Mouse (Mus musculus) thymus, postnatal 25 days (tissue): Measurements from ENCODE around the gene Itpkb.
A peak's percentile ranks its signal among the peaks of the same experiment; 100 is the strongest.

Experiments used
- DNase-seq: peaks from one replicate; pipeline ENCODE4 v3.0.0; 2022

The Itpkb gene

GRCm38 (mm10) chr1:180330145-180330706, at the start of gene Itpkb:
Gene Itpkb, plus strand, starts transcription at chr1:180330485.
- DNase-seq = peak; percentile 89

DNA sequence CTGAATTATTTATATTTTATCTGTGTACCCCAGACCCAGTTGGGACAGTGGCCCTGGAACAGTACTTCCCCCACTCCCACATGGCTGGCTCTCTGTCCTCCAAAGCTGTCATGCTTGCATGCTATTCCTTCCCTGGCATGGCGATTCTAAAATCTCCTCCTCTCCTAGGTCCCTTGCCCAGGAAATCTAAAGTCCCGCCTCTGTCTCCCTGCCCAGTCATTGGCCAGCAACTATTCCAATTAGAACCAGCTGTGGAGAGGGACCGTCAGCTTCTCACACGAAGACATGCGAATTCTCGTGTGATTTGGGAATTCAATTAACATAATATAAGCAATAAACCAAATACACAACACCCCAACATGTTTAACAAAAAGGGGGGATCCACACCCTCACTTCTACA, 47.7 kb upstream of the Itpkb start:
- DNase-seq = no peak

- DNase-seq = no peak
Observed at GRCm38 (mm10) chr1:180283813-180284768, 46.2 kb upstream of the Itpkb start.

GRCm38 (mm10) chr1:180286081-180286831, 44.0 kb upstream of the Itpkb start:
- no peak for DNase-seq

- DNase-seq = no peak
Observed at GRCm38 (mm10) chr1:180288227-180288626, 42.1 kb upstream of the Itpkb start.

DNA sequence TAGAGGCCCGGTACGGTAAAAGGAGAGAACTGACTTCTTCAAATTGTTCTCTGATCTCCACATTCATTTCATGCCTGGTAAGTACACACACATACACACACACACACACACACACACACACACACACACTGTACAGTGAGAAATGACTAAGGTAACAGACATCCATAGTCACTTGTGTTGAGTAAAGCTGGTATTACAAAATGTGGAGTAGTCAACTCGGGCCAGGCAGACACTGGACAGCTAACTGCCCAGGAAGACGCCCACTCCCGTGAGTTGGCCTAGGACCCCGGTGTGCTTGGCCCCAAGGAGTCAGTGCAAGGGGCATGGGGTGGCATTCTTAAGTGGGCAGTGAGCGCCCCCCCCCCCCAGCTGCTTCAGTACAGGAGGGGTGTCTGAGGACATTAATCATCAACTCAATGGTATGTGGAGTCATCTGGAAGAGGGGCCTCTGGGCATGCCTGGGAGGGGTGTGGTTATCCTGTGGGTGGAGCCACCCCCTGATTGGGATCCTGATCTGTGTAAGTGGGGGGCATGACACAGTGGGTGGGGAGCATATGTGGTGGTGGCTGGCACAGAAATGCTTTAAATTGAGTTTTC, 41.3 kb upstream of the Itpkb start:
- DNase-seq = no peak

DNA sequence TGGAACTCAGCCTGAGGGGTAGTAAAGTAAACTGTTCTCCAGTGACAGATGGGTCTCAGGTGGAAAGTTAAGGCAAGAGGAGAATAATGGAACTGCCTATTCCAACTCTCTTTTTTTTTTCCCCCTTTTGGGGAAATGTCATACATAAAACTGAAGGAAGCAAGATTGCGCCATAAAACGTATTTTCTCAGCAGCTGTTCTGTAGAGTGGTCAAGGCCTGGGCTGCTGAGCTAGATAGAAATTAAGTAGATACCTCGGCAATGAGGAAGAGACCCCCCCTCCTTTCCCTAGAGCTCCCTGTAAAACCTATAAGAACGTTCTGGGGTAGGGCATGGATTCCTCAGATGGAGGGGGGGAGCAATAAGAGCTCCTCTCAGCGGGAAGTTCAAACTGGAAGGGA, 40.5 kb upstream of the Itpkb start:
- no peak for DNase-seq

GRCm38 (mm10) chr1:180290358-180290757, 39.9 kb upstream of the Itpkb start:
- no peak for DNase-seq

- DNase-seq = peak; percentile 60
Observed at GRCm38 (mm10) chr1:180296088-180296487, 34.2 kb upstream of the Itpkb start.

DNA sequence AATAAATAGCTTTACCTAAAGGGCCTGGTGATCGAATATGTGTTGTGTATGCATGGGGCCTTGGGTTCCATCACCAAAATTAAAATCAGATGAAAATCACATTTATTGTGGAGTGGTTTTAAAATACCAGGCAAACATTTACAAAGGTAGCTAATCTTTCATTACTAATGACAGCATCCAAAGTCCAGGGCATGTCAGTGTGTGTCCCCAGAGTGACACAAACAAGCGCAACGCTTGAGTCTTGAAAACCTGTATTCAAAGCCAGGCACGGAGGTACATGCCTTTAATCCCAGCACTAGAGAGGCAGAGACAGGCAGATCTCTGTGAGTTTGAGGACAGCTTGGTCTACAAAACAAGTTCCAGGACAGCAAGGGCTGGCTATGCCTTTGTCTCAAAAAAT, 30.6 kb upstream of the Itpkb start:
- DNase-seq = no peak

DNA sequence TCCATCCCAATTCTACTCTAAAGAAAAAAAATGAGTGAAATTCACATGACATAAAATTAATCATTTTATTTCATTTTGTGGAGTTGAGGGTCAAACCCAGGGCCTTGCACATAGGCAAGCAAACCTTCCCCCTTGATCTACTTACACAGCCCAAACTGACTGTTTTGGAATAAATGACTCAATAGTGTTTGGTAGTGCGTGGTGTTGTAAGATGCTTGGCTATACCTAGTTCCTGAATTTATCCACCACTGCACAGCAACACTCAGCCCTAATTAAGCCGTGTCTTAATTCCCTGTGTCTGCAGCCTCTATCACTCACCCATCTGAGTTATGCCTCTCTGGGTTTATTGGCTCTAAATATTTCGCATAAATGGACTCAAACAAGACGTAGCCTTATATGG, 30.0 kb upstream of the Itpkb start:
- no peak for DNase-seq

GRCm38 (mm10) chr1:180300997-180301396, 29.3 kb upstream of the Itpkb start:
- DNase-seq = no peak

- DNase-seq = no peak
Observed at GRCm38 (mm10) chr1:180302253-180303120, 27.8 kb upstream of the Itpkb start.

- no peak for DNase-seq
Observed at GRCm38 (mm10) chr1:180303600-180303999, 26.7 kb upstream of the Itpkb start.

DNA sequence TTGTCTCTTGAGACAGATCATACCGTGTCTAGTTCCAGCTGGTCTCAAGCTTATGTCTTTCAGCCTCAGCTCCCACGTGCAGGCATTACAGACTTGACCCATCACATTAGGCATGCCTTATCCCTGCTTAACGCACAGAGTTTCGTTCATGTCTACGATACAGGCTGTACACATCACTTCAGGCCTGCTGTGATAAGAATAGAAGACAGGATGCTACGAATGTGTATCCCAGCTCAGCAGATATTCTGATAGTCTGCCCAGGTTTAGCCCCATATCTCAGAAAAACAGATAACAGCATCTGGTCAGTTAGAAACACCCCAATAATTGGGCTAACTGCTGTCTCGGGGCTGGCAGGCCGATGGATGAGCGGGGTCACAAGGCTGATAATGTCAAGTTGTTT, 23.4 kb upstream of the Itpkb start:
- DNase-seq = no peak

- DNase-seq = no peak
Observed at GRCm38 (mm10) chr1:180307661-180308060, 22.6 kb upstream of the Itpkb start.

DNA sequence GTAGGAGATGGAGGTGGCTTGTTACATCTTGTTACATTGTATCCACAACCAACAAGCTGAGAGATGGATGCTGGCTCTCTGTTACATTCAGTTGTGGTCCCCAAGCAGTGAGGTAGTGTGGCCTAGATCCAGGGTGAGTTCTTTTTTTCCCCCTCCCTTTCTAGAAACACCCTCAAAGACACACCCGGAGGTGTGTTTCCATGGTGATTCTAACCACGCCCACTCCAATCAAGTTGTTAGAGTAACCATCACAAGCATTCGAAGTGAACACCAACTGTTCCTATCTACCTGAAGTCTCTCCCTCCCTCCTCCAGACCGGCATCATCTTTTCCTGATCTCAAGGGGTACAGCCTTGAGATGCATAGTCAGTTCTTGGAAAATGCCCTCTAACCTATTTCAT, 21.4 kb upstream of the Itpkb start:
- DNase-seq = no peak

GRCm38 (mm10) chr1:180312286-180312685, 18.0 kb upstream of the Itpkb start:
- no peak for DNase-seq

- DNase-seq = no peak
Observed at GRCm38 (mm10) chr1:180312792-180313311, 17.4 kb upstream of the Itpkb start.

GRCm38 (mm10) chr1:180313517-180314440, 16.5 kb upstream of the Itpkb start:
- peak; percentile 56 for DNase-seq

DNA sequence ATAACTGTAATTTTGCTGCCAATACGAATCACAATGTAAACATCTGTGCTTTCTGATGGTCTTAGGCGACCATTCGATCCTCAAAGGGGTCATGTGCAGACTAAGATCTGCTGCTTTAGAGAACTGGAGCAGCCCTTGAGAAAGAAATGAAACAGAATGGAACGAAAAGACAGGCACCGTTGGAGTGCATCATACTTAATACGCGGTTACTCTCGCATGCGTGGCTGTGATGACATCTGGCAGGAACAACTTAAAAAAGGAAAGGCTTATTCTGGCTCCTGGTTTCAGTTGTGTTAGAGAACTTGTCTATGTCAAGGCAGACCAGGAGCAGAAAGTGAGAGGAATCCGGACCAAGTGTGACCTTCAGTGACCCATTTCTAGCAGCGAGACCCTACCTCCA, 15.6 kb upstream of the Itpkb start:
- DNase-seq = no peak
